Mouse (Mus musculus) olfactory bulb, adult 2 months (tissue): ENCODE data around the gene Adora2a. TPM values are rescaled to one million over a fixed set of nuclear protein-coding genes. Genes with fewer than 3 reads are reported as not detected.
"Not testable (repeated sequence)": the region's sequence is repeated elsewhere in the genome, so short reads cannot be mapped to it uniquely, and the experiment has no call there.

ENCODE experiments used
- H3K27ac ChIP-seq: fragments of 200-500 bp; 2 replicates; pipeline ENCODE4 v1.5.1; 2012; ENCODE audit warnings: low read depth, low read length; ENCODE audit not compliant: insufficient read depth
- H3K4me1 ChIP-seq: fragments of 200-500 bp; 2 replicates; pipeline ENCODE4 v1.6.1; 2012; ENCODE audit warnings: low read length; ENCODE audit not compliant: control insufficient read depth, insufficient read depth
- H3K4me3 ChIP-seq: fragments of 200-500 bp; 2 replicates; pipeline ENCODE4 v1.5.1; 2012; ENCODE audit warnings: mild to moderate bottlenecking, low read depth, low read length, moderate library complexity; ENCODE audit not compliant: insufficient read depth
- CTCF ChIP-seq: fragments of 200-500 bp; IDR thresholded peaks from 2 replicates; pipeline ENCODE4 v1.5.1; 2012; ENCODE audit warnings: low read depth, mild to moderate bottlenecking, low read length, moderate library complexity; ENCODE audit not compliant: insufficient read depth
- POLR2A ChIP-seq: fragments of 200-500 bp; IDR thresholded peaks from 2 replicates; pipeline ENCODE4 v1.6.1; 2012; ENCODE audit warnings: mild to moderate bottlenecking, low read depth, low read length, moderate library complexity; ENCODE audit not compliant: insufficient read depth
- WGBS: fragments of 180-500 bp; shearing (Covaris S2); methylation state at CpG from one replicate; pipeline ENCODE4 v1.1.7; 2018; 5-methylcytosine and 5-hydroxymethylcytosine counted together
- polyA plus RNA-seq: library from polyadenylated mRNA; stranded (reverse); fragments of >200 nt; gene quantifications from 2 replicates; pipeline ENCODE4 v1.2.4, GENCODE M21; 2012; ENCODE audit warnings: low replicate concordance; ENCODE audit not compliant: missing spikeins, insufficient read depth, insufficient read length

Gene Adora2a
- not detected in 2 replicates for polyA plus RNA-seq

- Histone ChIP-seq H3K4me1 (peaks cover 20% of the 10 kb centered on the region), H3K4me3 (peak within 1 kb of the TSS; percentile 51), H3K27ac (no peak within 1 kb of the TSS)
- WGBS = 0% methylated on average over 4 of the region's 4 CpGs
- TF ChIP-seq POLR2A (no peak), CTCF (no peak)
Observed at GRCm38 (mm10) chr10:75316872-75316907, at the start of gene Adora2a. Adora2a (plus strand) TSS chr10:75316877.

- no peak for TF ChIP-seq POLR2A
- no peak for TF ChIP-seq CTCF
- no peak overlapping the region for H3K27ac ChIP-seq
- H3K4me3 ChIP-seq = no peak overlapping the region
- 91% methylated on average over 4 of the region's 4 CpGs for WGBS
- no peaks in the 10 kb centered on the region for H3K4me1 ChIP-seq
Observed at GRCm38 (mm10) chr10:75273020-75273419, 43.7 kb upstream of the Adora2a start.

GRCm38 (mm10) chr10:75276427-75277013 is 40.2 kb upstream of the Adora2a start:
- no peaks in the 10 kb centered on the region for H3K4me1 ChIP-seq
- H3K4me3 ChIP-seq = no peak overlapping the region
- 86% methylated on average over 12 of the region's 12 CpGs for WGBS
- TF ChIP-seq CTCF (no peak), POLR2A (no peak)
- H3K27ac ChIP-seq = no peak overlapping the region

GRCm38 (mm10) chr10:75277501-75277900 is 39.2 kb upstream of the Adora2a start:
- Histone ChIP-seq H3K4me1 (no peaks in the 10 kb centered on the region), H3K4me3 (no peak overlapping the region), H3K27ac (no peak overlapping the region)
- TF ChIP-seq POLR2A (no peak), CTCF (no peak)
- WGBS = 89% methylated on average over 1 of the region's 1 CpGs

GRCm38 (mm10) chr10:75282648-75283047 is 34.0 kb upstream of the Adora2a start:
- Histone ChIP-seq H3K4me3 (no peak overlapping the region), H3K27ac (no peak overlapping the region), H3K4me1 (no peaks in the 10 kb centered on the region)
- TF ChIP-seq POLR2A = no peak
- WGBS = 64% methylated on average over 5 of the region's 5 CpGs

- 87% methylated on average over 3 of the region's 3 CpGs for WGBS
- Histone ChIP-seq H3K27ac (no peak overlapping the region), H3K4me1 (no peaks in the 10 kb centered on the region), H3K4me3 (no peak overlapping the region)
- TF ChIP-seq CTCF (no peak), POLR2A (no peak)
Observed at GRCm38 (mm10) chr10:75283821-75284220, 32.9 kb upstream of the Adora2a start.

GRCm38 (mm10) chr10:75288579-75288978 is 28.1 kb upstream of the Adora2a start:
- WGBS = 78% methylated on average over 7 of the region's 7 CpGs
- H3K4me1 ChIP-seq = no peaks in the 10 kb centered on the region
- no peak overlapping the region for H3K4me3 ChIP-seq
- H3K27ac ChIP-seq = no peak overlapping the region
- no peak for TF ChIP-seq POLR2A

- 75% methylated on average over 4 of the region's 4 CpGs for WGBS
- H3K4me1 ChIP-seq = no peaks in the 10 kb centered on the region
- no peak for TF ChIP-seq POLR2A
- no peak overlapping the region for H3K27ac ChIP-seq
- no peak overlapping the region for H3K4me3 ChIP-seq
Observed at GRCm38 (mm10) chr10:75289392-75289791, 27.3 kb upstream of the Adora2a start.

GRCm38 (mm10) chr10:75290650-75291049 is 26.0 kb upstream of the Adora2a start:
- no peak for TF ChIP-seq CTCF
- no peak for TF ChIP-seq POLR2A
- Histone ChIP-seq H3K4me3 (no peak overlapping the region), H3K4me1 (no peaks in the 10 kb centered on the region), H3K27ac (no peak overlapping the region)
- WGBS = 90% methylated on average over 5 of the region's 5 CpGs

GRCm38 (mm10) chr10:75291338-75291737 is 25.3 kb upstream of the Adora2a start:
- no peaks in the 10 kb centered on the region for H3K4me1 ChIP-seq
- H3K27ac ChIP-seq = no peak overlapping the region
- 100% methylated on average over 1 of the region's 1 CpGs for WGBS
- H3K4me3 ChIP-seq = no peak overlapping the region
- TF ChIP-seq POLR2A (no peak), CTCF (no peak)

GRCm38 (mm10) chr10:75292206-75292605 is 24.5 kb upstream of the Adora2a start:
- WGBS = 95% methylated on average over 8 of the region's 8 CpGs
- not testable (repeated sequence) for H3K4me1 ChIP-seq

More at GRCm38 (mm10) chr10:75292206-75292605, 24.5 kb upstream of the Adora2a start:
- H3K4me3 ChIP-seq, H3K27ac ChIP-seq: not testable (repeated sequence)
